Mouse (Mus musculus) large intestine, adult 2 months (tissue): Measurements from ENCODE around the gene Cldn10. TPM values are rescaled to one million over a fixed set of nuclear protein-coding genes. Genes with fewer than 3 reads are reported as not detected.

Experiments
- DNase-seq: peaks from one replicate; pipeline ENCODE4 v3.0.0-alpha.2; 2012; ENCODE audit warnings: low read depth, low spot score
- WGBS: fragments of 180-500 bp; shearing (Covaris S2); methylation state at CpG from one replicate; pipeline ENCODE4 v1.1.7; 2018; 5-methylcytosine and 5-hydroxymethylcytosine counted together
- polyA plus RNA-seq: library from polyadenylated mRNA; depleted of rRNA; stranded (reverse); fragments of >200 nt; gene quantifications from 2 replicates; pipeline ENCODE4 v1.2.3, GENCODE M21; 2012

Gene Cldn10
- polyA plus RNA-seq, 1 experiment = 0.63 TPM

DNA sequence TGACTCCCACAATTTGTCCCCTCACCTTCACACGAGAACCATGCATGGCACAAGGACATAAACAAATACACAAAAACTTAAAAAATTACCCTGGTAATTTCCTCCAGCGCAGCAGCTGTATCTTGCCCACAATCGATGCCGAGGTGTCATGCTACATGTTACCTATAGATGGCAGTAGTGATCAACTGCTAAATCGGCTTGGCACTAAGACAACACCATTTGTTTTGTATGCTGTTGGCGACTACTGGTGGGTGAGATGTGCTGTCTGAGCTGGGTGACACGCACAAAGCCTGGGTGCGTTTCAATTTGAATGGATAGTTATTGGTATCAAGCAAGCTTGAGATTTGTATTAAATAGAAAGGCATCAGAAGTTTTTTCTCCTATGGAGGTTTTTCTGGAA, 32.4 kb downstream of the Cldn10 start:
- 4% methylated on average over 8 of the region's 8 CpGs for WGBS
- DNase-seq = peak; percentile 29

DNA sequence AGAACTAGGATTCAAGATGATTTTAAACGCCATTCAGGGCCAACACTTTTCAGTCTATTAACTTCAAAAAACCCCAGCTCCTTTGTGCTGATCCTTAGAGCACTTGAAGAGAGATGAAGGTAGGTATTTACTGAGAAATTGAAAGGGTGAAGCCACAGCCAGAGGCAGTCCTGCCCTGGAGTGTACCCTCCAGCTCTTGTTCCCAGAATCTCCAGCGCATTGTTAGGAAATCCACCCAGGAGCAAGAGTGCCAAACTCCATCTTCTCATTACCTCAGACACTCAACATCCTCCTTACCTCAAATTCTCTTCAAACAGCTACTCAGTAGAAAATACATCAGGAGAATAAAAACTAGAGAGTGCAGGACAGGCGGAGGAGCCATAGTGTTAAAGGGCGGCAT, 35.1 kb downstream of the Cldn10 start:
- no peak for DNase-seq
- WGBS = 68% methylated on average over 4 of the region's 4 CpGs

DNA sequence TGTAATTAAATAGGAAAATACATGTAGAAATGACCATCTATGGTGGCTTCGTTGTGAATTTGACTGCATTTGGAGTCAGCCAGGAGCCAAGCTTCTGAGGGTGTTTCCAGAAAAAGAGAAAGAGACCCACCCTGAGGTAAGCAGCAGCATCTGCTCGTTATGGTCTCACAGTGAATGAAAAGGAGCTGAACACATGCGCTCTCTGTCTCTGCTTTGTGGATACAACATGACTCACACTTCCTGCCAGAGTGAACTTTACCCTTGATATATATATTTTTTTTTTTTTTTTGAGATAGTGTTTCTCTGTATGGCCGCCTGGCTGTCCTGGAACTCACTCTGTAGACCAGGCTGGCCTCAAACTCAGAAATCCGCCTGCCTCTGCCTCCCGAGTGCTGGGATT, 35.6 kb downstream of the Cldn10 start:
- no peak for DNase-seq
- 40% methylated on average over 6 of the region's 6 CpGs for WGBS

DNA sequence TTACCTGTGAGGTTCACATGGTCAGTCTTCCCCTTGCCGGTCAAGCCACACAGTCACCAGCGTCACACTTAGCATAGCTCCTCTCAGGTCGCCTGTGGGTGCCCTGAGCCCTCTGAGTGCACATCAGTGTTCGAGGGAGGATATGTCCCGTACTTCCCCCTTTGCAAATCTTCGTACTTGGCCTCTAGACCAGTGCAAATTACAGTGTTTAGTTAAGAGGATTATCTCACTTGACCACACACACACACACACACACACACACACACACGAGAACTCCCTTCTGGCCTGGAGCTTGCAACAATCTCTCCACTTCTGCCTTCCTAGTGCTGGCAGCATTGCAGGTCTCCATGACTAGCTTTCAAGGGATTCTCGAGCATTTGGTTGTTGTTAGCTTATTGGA, 38.6 kb downstream of the Cldn10 start:
- DNase-seq = no peak
- WGBS = 78% methylated on average over 8 of the region's 8 CpGs

DNA sequence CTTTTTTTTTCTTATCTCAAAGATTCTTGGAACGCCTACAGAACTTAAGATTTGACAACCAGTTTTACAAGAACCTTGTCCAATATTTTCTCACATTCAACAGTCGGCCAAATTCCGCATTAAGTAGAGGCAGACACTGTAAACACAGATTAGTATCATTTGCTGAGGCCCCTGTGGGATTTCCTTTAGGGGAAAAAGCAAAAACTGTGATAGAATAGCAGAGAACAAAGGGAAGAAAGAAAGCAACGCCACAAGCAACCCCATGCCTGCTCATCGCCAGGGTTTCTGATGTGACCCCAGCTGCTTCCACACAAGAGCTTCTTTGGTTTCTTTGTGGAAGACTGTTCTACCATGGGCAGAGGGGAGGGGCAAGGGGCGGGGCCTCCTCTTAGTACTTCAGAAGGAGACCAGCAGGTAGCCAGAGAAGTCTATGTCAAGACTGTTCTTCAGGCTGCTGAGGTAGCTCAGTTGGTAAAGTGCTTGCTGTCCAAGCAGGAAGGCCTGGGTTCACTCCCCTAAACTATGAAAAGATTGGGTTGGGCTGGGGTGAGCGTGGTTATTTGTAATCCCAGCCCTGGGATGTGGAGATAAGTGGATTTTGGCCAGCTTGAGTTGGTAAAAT, 39.7 kb downstream of the Cldn10 start:
- DNase-seq = no peak
- WGBS = 41% methylated on average over 7 of the region's 7 CpGs

DNA sequence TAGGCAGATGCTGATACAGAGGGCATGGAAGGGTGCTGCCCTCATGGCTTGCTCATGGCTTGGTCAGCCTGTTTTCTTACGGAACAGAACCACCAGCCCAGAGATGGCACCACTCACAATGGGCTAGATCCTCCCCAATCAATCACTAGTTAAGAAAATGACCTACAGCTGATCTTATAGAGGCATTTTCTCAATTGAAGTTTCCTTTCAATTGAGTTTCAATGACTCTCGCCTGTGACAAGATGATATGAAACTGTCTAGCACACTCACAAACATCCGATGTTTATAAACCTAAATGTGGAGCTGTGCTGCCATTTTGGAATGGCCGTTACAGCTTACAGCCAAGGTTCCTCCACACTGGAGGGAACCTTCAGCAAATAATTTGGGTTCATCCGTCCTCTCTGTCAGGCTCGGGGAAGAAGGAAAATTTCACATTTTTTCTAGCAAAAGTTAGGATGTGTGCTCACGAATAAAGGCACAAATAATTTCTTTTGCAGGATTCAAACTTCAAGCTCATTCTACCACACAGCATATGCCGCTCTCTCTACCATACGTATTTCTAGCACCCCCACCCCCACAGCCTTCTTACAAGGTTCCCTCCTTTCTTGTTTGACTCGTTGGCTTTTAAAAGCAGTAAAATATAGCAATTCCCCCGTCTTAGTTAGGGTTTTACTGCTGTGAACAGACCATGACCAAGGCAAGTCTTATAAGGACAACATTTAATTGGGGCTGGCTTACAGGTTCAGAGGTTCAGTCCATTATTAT, 41.8 kb downstream of the Cldn10 start:
- WGBS = 84% methylated on average over 11 of the region's 11 CpGs
- DNase-seq = no peak

DNA sequence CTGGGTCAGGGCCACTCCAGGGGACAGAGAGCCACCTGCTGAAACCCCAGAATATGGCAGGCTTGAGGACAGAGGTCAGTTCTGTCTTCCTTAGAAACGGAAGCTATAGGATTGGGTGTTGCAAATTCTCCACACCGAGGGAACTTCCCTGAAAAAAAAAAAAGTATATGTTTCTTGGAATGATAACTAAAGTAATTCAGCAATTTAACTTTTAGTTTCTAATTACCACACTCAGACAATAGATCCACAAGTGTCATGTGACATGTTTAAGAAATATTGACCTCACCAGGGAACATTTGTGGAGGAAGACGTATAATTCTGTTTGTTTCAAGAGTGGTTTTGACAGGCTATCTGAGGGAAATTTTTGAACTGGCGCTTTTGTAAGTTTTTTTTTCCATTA, 43.9 kb downstream of the Cldn10 start:
- WGBS = 52% methylated on average over 4 of the region's 4 CpGs
- no peak for DNase-seq

DNA sequence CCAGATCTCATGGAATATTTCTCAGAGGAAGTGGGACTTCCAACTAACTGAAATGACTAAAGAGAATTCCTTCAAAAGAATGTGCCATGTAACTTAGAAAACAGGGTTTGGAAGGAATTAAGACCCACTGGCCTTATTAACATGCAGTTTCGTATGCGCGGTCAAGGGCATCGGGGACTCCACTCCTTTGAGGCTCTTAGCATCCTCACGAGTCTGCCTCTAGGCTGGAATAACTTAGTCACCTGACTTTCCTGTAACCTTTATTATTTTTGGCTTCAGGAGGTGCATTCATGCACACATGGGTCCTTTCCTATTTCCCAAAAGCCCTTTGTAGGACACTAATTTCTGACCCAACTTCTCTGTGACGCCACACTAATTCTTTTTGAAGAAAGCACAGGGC, 45.5 kb downstream of the Cldn10 start:
- DNase-seq = no peak
- 87% methylated on average over 6 of the region's 6 CpGs for WGBS

DNA sequence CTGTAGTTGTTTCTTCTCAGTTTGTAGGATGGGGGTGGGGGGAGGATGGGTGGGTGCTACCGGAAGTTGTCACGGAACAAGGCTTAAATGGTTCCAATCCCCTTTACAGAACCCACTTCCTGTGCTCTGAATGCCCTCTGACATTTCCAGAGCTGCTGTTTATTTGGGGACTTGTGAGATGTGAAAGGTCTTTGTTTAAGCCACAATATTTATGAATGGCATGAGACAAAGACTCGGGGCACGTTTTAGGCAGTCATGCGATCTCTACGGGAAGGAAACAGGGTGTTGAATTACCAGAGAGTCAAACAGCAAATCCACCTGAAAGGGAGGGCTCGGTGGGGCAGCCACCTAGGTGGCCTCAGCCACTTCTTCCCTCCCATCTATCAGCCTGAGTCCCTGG, 46.6 kb downstream of the Cldn10 start:
- 30% methylated on average over 7 of the region's 7 CpGs for WGBS
- no peak for DNase-seq

DNA sequence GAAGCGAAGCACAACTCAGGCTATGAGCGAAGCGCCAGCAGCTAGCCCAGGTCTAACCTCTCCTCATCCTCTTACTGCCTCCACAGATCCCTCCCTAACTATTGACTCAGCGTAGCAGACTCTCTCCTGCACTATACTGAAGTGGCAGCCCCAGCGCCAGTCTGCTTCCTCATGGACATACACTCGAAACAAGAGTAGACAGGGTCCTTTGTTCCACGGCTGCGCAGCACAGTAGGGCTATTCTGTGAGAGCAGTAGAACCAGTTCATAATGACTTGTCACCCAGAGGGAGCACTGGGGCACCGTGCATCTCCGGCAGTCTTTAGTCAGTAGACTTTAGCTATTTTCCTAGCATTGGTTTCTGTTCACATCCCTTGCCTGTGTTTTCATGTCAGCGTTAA, 48.4 kb downstream of the Cldn10 start:
- WGBS = 70% methylated on average over 11 of the region's 11 CpGs
- no peak for DNase-seq

DNA sequence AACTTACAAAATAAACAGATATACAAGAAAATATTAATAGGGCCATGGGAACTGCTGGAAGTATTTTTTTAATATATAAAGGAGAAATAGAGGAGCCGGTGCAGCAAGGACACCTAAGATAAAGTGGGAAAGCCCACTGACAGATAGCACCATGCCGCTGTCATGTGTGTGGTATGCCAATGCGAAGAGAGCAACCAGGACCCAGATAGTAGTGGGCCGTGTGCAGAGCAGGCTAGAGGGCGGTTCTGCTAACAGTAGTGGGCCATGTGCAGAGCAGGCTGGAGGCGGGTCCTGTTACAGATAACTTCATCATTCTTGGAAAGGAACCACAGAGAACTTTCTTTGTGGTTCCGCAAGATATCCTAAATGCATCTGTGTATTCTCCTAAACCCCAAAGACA, 49.0 kb downstream of the Cldn10 start:
- DNase-seq = no peak
- WGBS = 93% methylated on average over 7 of the region's 7 CpGs

DNA sequence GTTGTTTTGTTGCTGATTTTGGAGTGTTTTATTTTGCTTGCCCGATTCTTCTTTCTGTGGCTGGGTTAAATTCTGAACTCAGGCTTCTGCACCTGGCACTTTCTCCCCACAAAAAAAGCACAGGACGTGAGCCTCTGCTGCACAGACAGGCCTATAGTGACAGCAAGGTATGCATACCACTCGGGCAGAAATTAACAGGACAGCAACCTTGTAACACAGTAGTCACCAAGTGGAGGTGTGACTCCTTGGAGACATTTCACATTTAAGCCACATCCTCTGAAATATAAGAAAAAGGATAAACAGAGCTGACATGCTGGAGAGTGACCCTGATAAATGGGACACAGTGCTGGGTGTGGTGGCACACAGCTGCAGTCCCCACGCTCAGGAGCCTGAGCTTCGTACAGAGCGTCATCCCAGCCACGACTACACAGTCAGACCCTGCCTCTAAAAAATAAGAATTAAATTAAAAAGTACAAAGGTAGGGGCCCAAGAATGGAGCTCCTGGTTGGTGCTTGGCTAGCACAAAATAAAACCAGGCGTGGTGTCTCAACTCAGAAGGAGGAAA, 50.9 kb downstream of the Cldn10 start:
- DNase-seq = no peak
- WGBS = 51% methylated on average over 8 of the region's 8 CpGs

DNA sequence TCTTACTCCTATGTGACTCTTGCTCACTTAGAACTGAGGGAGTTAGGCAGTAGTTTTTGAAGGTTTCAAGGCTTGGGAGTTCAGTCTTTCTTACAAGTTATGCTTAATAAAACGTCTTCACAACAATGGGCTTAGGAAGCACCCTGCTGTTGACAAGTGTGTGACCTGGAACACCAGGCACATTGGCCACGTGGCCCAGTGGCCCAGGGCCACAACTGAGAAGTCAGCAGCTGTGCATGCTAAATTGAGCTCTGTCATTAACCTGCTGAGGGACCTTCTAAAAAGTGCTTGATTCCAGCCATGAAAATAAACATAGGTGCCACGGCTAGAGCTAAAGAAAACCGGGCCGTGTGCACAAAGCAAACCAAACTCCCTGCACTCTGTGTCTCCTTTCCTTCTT, 51.7 kb downstream of the Cldn10 start:
- 33% methylated on average over 5 of the region's 5 CpGs for WGBS
- DNase-seq = no peak

DNA sequence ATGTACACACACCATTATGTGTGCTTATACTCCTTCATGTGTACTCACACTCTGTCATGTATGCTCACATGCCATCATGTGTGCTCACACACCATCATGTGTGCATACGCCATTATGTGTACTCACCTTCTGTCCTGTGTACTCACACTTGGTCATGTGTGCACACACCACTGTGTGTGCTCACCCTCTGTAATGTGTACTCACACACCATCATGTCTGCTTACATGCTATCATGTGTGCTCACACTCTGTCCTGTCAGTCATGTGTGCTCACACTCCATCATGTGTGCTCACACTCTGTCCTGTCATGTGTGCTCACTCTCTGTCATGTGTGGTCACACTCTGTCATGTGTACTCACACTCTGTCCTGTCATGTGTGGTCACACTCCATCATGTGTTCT, 52.3 kb downstream of the Cldn10 start:
- 98% methylated on average over 1 of the region's 1 CpGs for WGBS
- DNase-seq = no peak

DNA sequence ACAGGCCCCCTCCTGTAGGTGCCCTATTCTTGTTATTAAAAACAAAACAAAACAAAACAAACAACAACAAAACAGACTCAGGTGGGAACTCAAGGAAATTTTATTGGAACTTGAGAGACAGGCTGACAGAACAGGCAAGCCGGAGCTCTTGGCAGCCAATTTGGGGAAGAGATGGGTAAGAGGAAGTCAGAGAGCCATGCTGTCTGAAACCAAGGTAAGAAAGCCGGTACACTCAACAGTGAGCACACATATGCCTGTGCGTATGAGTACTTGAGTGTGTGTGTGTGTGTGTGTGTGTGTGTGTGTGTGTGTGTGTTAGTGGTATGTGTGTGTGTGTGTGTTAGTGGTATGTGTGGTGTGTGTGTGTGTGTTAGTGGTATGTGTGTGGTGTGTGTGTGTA, 54.6 kb downstream of the Cldn10 start:
- no peak for DNase-seq
- 81% methylated on average over 3 of the region's 3 CpGs for WGBS

DNA sequence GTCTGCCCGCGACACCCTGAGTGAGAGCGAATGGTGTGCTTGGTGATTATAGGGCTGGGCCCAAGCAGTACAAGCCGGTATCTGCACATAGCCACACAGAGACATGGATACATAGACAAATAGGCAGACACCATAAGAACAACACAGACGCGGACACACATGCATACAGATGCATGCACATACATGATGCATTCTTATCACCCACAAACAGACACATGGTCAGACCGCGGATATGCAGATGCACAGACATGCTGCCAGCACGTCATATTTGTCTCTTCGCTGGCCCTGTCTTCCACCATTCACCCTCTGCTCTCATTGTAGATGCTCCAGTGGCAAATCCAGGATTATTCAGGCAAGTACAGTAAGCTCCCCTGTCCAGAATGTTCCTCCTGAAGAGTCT, 59.1 kb downstream of the Cldn10 start:
- no peak for DNase-seq
- 95% methylated on average over 10 of the region's 10 CpGs for WGBS

DNA sequence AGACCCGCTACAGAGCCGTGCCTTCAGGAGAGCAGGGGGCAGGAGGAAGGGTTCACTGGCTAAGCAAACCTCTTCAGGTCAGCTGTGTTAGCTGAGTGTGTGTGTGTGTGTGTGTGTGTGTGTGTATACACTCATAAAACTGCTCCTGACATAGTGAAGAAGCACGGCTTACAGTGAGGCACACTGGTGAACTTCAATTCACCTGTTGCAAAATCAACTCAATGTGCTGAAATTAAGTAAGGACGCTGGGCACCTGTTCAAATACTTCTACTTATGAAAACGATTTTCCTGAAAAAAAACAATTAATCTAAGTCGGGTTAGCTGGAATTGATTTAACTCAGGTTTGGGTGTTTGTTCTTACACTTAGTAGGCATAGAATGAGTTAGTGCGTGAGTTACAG, 60.5 kb downstream of the Cldn10 start:
- WGBS = 31% methylated on average over 7 of the region's 7 CpGs
- DNase-seq = no peak

DNA sequence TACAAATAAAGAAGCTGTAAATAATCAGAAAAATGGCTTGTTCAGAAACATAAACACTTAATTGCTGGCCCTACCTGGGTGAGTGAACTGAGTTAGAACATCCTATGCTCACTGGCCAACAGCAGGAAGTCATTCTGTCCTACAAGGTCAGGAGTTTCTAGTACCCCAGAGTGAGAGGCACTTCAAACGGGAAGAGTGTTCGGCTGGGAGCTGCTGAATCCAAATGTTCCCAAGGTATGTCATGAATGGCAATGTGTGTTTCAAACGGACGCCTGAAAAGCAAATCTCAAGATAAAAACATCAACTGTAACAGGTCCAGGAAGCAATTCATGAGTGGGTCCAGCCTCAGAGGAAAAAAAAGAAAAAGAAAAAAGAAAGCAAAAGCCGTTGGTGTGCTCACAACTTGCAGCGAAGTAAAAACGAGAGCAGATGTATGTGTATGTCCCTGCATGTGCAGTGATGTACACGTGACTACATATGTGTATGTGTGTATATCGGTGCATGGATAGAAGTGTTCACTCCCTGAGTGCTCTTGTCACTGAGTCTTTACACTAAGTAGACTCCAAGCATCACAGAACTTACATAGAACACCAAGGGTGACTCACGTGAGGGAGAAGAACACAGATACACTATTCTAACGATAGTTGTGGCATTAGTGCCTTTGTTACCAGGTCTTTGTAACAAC, 62.4 kb downstream of the Cldn10 start:
- no peak for DNase-seq
- 78% methylated on average over 11 of the region's 11 CpGs for WGBS

DNA sequence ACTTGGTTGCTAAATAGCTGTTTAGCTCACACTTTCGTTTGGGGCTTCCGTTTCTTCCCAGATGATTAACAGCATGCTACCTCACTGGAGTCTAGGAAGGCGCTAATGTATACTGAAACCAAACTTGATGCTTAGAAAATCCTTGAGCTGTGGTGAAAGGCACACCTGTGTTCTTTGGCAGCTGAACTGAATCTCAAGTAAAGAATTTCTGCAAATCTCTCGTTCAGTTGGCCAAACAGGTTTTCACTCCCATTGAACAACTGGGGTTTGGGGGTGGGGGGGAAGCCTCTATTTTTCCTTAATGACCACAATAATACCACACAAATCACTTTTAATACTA, 63.0 kb downstream of the Cldn10 start:
- no peak for DNase-seq
- 62% methylated on average over 4 of the region's 4 CpGs for WGBS

DNA sequence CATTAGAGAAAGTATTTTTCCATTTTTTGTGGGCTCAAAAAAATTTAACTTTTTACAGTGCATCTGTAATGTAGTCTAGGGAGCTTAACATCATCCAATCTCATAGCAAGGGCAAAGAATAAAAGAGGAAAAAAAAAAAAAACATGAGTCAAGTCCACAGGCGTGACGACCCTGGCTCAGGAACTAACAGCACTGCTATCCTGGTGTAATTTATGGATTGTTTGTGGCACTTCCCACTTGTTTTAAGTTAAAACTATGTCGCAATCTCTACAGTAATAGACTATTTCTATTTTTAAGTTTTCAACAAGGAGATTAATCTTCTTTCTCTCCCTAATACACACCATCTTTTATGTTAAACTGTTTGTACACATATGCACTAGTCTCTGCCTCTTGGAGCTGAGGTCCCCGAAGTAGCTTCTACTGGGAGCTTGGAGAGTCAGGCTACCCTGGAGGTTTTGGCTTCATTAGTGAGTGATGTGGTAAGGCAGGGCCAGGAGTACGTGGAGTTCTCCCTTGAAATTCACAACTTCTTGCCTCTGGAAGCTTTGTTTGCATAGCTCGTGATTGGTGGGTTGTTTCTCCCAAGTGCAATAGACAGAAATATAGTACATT, 63.9 kb downstream of the Cldn10 start:
- WGBS = 41% methylated on average over 6 of the region's 6 CpGs
- DNase-seq = no peak
